Mouse (Mus musculus) cerebellum, adult 2 months (tissue): ENCODE results near the gene Zbtb11.

Experiments used
- CTCF ChIP-seq: fragments of 200-500 bp; IDR thresholded peaks from 2 replicates; pipeline ENCODE4 v1.5.1; 2011; ENCODE audit warnings: low read depth, mild to moderate bottlenecking, control low read depth, low read length, moderate library complexity, borderline replicate concordance; ENCODE audit not compliant: insufficient read depth
- POLR2A ChIP-seq: fragments of 200-500 bp; IDR thresholded peaks from 2 replicates; pipeline ENCODE4 v1.6.1; 2011; ENCODE audit warnings: low read length, control low read depth, borderline replicate concordance; ENCODE audit not compliant: insufficient read depth

DNA sequence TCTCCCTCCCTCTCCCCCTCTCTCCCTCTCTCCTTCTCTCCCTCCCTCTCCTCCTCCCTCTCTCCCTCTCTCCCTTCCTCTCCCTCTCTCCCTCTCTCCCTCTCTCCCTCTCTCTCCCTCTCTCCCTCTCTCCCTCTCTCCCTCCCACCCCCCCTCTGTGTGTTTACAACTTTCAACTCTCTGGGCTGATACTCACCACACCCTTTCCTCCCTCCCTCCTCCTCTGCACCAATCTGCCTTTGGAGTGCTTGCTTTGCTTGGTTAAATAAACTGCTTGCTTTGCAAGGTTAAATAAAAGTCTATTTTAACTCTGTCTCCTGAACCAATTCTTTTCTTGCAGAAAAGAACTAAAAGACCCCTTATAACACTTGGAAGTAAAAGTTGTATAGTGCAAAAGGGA, 20.9 kb upstream of the Zbtb11 start:
- TF ChIP-seq CTCF: no peak
- no peak for TF ChIP-seq POLR2A
